Mouse (Mus musculus) ovary, postnatal 10 days (tissue): Measurements from ENCODE around the gene Azin2.

Source experiments
- DNase-seq: peaks from one replicate; pipeline ENCODE4 v3.0.0; 2022; ENCODE audit warnings: low spot score

Gene Azin2

DNA sequence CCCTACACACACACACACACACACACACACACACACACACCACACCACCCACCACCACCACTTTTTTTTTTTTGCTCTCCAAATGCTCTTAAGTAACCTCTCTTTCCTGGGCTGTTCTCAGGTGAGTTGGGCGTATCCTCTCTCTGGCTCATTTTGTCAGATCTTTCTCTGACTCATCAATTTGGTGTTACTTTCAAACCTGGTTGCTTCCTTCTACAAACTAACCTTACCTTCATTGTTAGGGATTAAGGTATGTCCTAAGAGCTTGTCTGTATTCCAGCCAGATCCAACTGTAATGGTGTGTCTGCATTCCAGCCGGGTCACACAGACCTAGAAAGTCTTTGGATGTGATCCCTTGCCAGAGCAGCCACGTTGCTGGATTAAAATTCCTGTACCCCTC lies 15.0 kb upstream of the Azin2 start:
- DNase-seq: no peak

DNA sequence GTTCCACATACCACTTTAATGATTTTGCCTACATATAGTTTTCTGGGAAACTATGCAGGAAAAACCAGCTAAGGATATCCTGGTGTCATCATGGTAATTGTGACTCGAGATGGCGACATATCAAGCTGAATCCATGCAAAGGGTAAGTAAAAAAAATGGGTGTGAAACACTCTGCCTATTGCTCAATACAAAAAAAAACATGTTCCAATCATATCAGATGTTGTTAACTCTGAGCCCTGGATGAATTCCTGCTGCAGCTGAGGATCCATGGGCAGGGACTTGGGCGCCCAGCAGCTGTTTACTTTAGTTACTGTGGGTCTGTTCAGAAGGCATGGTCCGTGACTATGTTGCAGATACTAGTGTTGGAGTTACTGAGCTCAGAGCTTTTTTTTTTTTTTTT lies 14.3 kb upstream of the Azin2 start:
- no peak for DNase-seq

DNA sequence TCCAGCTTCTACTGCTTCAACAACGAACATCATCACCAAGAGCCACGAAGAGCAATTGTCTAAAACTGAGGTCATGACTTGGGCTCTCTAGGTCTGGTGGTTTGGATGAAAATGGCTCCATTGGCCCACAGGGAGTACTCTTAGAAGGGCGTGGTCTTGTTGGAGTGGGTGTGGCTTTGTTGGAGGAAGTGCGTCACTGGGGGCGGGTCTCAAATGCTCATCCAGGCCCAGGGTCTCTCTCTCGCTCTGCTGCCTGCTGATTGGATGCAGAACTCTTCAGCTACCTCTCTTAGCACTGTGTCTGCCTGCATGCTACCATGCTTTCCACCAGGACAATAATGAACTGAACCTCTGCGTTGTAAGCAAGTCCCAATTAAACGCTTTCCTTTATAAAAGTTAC lies 12.4 kb upstream of the Azin2 start:
- no peak for DNase-seq

DNA sequence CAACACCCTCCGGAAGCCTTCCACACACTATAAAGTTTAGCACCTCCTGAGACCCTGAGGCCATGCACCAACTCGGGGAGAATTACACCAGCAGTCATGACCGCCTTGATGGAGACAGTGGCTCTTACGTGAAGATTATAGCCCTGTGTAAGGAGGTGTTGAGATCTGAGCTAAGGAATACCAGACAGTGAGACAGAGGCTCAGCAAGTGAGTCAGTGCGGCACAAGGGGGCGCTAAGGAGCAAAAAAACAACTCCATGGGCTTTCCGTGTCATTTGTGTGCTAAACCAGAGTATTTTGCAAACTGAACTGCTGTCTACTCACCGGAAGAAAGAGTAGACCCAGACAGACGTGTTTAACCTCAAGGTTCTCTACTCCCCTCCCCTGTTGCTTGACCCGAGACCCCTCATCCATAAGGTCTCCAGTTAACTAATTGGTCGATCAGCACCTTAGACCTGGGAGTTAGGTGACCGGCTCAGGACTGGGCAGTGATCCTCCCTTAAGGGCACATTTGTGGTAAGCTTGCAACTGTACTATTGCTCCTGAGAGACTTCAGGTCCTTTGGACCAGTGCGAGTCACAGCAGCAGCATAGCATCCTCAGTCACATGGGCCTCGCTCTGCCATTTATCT lies 8.9 kb upstream of the Azin2 start:
- DNase-seq: peak; percentile 57

DNA sequence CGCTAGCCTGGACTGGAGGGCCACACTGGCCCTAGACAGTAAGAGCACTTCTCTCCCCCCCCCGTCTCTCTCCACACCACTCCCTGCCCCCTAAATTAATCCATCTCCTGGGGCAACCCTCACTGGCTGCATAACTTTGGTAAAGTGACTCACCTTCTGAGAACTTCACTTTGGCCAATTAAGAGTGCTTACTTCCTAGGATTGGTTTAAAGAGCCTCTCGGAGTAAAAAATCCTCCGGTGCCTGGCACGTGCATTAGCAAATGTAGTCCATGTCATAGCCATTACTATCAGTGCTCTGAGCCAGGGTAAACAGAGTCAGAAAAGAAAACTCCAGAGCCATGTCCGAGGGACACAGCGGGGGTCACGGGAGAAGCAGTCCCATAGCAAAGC lies 8.2 kb upstream of the Azin2 start:
- DNase-seq: no peak

DNA sequence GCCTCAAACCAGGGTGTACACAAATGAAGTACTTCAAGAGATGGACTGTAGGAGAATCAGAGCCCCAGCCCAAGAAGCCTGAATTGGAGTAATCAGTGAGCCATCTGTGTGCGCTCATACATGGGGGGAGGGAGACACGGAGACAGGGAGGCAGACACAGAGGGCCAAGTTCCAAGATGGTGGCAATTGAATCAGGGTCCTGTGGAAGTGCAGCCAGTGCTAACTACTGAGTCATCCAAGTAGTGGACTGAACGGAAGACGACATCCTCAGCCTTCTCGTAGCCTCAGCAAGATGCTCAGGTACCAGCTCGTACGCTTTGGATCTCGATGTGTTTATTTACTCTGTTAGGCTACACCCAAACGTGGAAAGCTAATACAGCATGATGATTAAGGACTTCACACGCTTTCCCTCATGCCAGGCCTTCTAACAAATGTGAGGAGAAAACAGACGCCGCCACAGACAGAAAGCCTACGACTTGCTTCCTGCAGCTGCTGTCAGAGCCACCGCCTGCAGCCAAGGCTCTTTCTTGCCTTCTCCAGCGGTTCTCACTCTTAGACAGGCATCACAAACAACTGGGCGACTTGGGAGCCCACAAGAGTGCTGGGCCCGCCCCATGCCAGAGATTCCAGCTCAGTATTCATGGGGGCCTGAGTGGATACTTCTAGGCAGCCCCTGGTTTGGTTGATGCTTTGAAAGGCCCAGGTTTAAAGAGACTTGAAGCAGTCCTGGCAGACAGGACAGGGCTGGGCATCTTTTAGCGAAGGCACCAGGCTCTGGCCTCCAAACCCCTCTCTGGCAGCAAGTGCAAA lies 7.6 kb upstream of the Azin2 start:
- DNase-seq: no peak

DNA sequence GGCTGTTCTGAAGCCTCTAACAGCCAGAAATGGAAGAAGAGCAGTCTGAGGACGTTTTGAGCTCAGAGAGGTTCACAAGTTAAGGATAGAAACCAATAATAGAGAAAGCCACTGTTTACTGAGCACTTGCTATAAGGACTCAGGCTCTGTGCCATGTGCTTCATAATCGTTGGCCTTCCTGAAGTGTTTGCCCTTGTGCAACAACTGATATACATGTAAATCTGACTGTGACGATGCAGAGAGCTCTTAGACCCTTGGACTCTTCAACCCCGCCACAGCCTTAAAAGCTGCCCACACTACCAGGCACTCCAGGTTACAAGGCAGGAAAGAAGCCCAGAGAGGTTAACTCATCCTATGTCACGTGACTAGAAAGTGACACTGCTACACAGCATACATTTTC lies 6.8 kb upstream of the Azin2 start:
- no peak for DNase-seq

DNA sequence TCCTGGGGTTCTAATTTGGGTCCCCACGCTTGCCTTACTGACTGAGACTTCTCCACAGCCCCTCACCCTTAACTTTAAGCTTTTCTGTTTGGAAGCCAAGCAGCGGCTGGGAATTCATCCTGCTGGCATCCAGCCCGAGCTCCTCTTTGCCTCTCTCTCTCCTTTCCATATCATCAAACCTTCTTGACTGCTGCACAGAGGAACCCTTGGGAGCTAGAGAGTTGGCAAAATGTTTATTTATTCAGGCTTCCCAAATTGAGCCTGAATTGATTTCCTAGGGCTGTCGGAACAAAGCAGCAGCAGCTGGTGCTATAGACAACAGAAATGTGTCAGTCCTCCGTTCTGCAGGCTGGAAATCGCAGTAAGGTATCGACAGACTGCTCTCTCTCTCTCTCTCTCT lies 4.5 kb upstream of the Azin2 start:
- no peak for DNase-seq

DNA sequence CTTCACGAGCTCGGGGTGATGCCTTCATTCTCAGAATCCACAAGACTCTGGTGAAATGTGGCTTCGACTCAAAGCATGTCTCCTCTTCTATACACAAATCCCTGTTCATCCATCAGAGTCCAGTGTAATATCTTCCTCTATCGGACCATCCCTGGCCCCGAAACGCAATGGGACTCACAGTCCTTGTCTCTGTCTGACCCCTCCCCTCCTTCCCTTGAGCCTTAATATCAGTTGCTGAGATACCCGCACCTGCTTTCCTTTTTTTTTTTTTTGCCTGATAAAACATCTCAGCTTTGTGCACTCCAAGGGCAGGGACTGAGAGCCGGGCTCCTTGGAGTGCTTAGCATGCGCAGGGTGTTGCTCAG lies 666 bp upstream of the Azin2 start:
- DNase-seq: no peak

DNA sequence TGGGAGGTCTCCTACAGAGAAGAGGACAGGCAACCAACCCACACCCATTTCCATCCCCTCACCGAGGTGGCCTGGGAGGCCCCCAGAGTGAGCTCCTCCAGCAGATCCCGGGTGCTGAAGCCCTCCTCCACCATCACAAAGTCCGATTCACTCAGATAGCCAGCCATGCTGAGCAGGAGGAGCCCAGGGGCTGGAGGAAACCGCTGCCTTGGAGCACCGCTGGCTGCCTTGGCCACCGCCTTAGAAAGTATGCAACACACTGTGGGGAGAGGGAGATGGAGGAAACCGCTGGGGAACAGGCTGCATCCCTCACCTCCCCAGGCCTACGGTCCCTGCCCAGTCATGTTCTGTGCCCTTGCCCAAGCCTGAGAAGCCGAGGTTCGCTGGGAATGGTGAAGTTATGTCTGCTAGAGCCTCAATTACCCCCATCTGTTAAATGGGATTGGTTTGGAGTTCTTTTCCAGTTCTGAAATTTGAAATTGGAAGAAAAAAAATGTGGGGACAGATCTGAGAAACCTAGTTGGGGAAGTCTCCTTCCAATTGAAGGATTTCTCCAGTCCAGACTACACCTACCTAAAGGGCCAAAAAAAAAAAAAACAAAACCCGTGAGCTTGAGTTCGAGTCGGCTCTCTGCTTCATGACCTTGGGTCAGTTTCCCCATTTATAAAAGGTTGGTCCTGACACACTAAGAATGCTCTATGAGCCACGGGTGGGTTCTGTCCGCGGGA lies 777 bp downstream of the Azin2 start:
- no peak for DNase-seq

DNA sequence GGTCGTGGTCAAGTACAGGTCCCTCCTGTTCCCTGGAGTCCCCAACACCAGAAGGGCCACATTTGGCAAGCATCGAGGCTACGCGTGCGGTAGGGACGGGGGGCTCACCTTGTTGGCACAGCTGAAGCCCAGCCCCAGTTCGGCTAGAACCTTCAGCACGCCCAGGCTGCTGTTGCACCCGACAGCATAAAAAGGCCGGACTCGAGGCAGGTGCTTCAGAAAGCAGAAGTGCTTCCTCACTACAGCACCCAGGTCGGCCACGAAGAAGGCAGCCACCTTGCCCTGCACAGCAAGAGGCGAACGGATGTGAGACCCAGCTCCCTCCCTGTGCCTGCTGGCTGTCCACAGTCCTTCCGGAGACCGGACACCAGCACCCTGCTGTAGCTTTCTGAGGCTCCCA lies 2.6 kb downstream of the Azin2 start:
- DNase-seq: no peak

DNA sequence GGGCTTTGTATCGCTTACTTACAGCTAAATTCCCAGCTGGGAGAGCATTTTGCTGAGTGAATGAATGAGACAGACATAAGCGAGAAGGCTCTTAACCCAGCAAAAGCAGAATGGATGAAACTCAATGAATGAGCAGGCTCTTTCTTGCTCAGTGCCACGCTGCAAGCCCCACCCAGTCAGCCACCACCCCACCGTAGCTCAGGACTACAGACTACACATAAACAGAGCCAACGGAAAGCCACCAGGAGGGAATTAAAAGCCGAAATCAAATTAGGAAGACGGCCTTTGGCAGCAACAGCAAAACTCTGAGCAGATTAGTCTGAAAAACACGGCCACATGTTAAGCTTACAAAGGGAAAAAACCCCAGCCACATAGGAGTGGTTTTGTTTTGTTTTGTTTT lies 3.4 kb downstream of the Azin2 start:
- DNase-seq: no peak

DNA sequence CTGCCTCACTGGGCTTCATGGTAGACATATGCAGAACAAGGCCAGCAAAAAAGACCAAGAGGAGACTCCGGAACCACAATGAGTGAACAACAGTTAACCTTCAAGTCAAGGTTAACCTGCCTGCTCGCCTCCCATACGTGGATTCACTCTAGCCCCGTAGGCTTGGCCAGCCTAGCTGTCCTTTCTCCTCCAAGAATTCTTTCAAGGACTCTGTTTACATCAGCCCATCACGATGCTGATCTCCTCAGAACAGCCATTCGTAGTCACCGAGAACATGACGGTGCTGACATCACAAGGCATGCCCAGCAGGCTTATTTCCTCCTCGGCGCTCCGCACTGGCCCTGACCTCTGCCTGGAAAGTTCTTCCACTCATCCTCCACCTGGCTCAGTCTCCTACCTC lies 4.1 kb downstream of the Azin2 start:
- DNase-seq: no peak

DNA sequence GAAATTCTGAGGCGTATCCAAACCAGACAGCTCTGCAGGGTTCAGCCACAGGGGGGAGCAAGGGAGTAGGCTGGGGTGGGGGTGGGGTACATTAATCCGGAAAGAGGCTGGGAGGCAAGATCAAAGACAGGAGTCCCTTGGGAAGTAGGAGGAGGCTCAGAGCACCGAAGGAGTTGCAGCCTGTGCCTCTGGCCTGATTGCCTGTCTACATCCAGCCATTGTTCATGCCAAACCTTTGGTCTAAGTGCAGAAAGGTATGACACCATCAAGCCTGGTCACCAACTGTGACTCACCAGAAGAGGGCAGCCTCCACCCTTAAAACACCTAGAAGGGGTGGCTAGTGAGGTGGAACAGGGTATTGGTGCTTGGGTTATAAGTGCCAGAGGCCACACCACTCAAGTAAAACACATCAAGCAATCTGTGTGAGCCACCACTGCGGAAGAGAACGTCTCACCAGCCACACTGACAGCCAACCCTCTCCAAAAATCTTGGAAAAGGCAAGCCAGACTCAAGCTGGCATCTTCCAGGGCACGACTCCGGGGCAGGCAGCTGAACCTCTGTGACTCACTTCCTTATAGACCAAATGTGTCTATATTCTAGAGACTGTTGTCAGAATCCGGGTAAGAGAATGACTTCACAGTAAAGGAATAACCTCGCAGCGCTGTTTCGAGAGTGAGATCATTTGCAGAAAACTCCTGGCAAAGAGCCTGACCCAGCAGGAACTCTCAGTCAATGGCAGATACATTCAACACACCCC lies 4.9 kb downstream of the Azin2 start:
- no peak for DNase-seq

DNA sequence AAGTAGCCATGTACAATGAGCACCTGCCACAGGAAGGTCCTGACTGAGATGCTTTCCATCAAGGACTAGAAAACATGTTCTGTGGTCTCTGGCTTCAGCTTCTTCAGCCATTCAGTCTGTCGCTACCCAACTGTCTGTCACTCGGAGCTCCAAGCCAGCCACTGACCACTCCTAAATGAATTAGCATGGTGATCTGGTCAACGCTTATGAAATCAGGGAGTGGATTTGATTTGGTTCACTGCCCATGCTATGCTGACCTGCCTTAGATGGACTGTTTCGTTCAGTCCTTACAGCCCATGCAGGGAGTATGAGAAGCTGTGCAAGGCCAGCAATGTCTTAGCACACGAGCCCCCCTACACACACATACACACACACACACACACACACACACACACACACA lies 8.4 kb downstream of the Azin2 start:
- no peak for DNase-seq

DNA sequence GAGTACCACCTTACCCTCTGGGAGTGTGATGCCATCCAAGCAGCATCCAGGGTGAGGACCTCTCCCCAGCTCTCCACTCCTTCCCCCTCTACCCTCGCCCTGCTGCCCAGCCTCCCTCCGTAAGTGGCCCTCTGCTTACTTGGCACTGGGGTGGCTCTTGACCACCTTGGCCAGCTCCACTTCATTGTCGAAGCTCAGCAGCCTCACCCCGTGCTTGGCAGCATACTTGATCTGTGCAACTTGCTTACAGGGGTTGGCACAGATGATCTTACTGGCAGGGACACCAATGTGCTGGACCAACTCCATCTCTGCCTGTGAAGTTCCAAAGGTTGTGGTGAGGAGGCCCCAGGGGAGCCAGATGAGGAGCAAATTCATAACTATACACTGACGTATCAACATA lies 11.8 kb downstream of the Azin2 start:
- no peak for DNase-seq

DNA sequence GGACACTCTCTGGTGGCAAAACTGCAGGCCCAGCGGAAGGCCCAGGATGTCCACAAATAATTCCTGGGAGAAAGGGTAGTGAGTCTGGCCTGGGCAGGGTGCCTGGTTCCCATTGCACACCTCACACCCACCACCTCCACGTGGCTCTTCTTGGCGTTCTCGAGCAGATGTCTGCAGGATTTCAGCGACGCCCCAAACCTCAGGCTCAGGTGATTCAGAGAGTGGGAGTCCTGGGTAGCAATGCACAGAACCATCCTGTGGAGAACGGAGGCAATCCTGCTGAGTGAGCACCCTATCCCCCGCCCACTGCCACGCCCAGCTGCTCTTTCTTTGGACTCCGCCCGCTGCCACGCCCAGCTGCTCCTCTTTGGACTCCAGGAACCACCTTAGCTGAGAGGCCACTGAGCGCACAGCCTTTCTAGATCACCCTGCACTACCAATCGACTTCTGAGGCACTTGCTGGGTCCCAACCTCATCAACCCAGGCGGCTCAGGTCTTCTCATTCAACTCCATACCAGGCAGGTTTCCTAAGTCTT lies 12.7 kb downstream of the Azin2 start:
- no peak for DNase-seq

DNA sequence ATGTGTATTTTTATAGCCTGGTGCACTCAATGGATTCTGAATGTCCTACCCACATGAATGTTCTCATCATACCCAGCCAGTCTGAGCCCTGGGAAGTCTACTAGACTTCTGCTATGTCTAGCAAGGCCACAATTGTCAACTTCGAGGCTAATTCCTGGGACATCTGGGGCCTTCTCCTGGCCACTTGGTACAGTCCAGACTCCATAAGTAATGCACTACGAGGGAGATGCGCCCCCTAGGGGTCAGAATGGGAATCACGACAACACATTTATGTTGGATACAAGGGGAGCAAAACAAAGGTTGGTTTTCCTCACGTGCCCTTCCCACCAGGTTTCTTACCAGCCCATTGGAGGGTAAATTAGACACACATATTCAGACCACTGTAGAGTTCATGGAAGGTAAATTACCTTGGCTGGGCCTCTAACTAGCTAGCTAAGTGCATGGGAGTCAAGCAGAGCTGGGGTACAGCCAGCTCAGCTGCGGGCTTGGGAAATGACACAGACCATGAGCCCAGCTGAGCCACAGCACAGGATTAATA lies 14.0 kb downstream of the Azin2 start:
- DNase-seq: no peak

DNA sequence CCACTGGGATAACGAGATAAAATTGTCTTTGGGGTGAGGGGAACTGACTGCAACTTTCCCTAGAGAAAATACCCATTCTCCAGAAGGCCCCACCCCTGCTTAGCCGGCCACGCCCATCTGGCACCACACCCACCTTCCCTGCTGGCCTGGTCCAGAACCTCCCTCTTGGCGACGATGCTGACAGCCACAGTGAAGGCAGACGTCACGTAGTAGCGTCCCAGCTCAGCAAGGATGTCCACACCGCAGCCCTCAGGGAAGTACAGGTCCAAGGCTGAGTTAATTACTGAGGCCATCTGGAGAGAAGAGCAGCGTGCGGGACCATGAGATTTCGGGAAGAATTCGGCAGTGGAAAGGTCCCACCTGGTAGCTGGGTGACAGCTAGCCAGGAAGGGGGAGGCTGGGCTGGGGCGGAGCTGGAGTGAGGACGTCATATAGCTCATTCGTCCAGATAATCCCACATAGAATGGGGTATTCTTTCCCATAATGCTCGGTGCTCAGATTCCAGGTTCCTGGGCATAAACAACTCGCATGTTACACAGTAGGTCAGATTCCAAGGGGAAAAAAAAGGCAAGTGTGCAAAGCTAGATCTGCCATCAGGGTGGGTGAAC lies 14.8 kb downstream of the Azin2 start:
- no peak for DNase-seq

DNA sequence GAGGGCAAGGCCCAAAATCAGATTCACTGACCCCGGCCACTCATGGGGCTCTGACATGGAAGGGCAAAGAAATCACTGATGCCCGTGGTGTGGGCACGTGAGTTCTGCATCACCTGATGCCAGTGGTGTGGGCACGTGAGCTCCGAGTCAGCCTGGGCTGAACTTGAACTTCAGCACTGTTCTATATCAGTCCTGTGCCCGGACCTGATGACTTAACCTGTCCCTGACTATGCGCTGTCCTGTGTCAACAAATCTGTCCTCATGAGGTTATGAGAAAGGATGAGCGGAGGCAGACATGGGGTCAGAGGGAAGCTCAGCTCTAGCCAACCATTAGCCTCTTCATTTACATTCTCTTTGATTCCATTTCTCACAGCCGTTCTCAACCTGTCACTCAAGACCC lies 15.5 kb downstream of the Azin2 start:
- DNase-seq: no peak

DNA sequence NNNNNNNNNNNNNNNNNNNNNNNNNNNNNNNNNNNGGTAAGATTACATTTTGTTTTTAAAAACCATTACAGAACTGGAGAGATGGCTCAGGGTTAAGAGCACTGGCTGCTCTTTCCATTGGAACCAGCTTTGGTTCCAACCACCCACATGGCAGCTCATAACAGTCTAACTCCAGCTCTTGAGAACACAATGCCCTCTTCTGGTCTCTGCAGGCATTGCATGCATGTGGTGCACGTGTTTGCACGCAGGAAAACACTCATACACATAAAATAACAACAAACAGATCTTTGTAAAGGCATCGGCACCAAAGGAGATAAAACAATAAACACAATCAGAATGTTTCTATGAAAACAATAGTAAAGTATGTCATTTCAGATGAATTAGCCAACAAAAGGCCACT lies 19.9 kb downstream of the Azin2 start:
- DNase-seq: no peak

DNA sequence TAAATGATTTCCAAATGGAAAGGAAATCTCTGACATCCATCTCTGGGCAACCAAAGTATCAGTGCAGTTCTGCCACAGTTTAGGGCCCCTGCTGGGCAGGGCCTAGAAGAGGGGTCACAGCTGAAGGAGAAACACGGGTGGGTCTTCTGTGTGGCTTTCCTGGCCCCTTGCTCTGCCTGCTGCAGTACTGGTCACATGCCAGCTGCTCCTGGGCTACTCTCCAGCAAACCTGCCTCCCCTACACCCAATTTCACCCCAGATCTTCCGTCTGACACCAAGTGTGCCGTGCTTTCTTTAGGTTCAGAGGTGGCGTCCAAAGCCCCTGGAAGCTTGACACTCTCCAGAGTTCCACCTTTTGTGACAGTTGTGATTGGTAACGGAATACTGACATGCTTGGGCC lies 26.6 kb downstream of the Azin2 start:
- DNase-seq: no peak
